Mouse (Mus musculus) limb, embryonic 15.5 days (tissue): ENCODE data around the gene Ptprn2. TPM values are rescaled to one million over a fixed set of nuclear protein-coding genes. Genes with fewer than 3 reads are reported as not detected.

Experiments used
- ATAC-seq: fragments of 200-750 bp; cut with Nextera tagmentation; 2 replicates; pipeline ENCODE4 v1.8.0; 2017; ENCODE audit warnings: low read depth, moderate TSS enrichment; ENCODE audit not compliant: insufficient number of reproducible peaks, low FRiP score, low TSS enrichment
- H3K27ac ChIP-seq: fragments of 300-500 bp; sonication (generic); 2 replicates; pipeline ENCODE4 v1.5.1; 2015; ENCODE audit warnings: moderate library complexity, mild to moderate bottlenecking, inconsistent platforms
- H3K27me3 ChIP-seq: fragments of 300-500 bp; sonication (generic); 2 replicates; pipeline ENCODE4 v1.6.1; 2015; ENCODE audit warnings: inconsistent platforms
- H3K36me3 ChIP-seq: fragments of 300-500 bp; sonication (generic); 2 replicates; pipeline ENCODE4 v1.6.1; 2015; ENCODE audit warnings: inconsistent platforms
- H3K4me1 ChIP-seq: fragments of 300-500 bp; sonication (generic); 2 replicates; pipeline ENCODE4 v1.6.1; 2015; ENCODE audit warnings: inconsistent platforms
- H3K4me2 ChIP-seq: fragments of 300-500 bp; sonication (generic); 2 replicates; pipeline ENCODE4 v1.6.1; 2015; ENCODE audit warnings: mild to moderate bottlenecking, inconsistent platforms
- H3K4me3 ChIP-seq: fragments of 300-500 bp; sonication (generic); 2 replicates; pipeline ENCODE4 v1.5.1; 2015; ENCODE audit warnings: mild to moderate bottlenecking, inconsistent platforms
- H3K9ac ChIP-seq: fragments of 300-500 bp; sonication (generic); 2 replicates; pipeline ENCODE4 v1.6.1; 2015; ENCODE audit warnings: inconsistent platforms
- H3K9me3 ChIP-seq: fragments of 300-500 bp; sonication (generic); 2 replicates; pipeline ENCODE4 v1.6.1; 2016; ENCODE audit warnings: inconsistent platforms
- WGBS: fragments of 180-500 bp; shearing (Covaris S2); methylation state at CpG from one replicate; pipeline ENCODE4 v1.1.7; 2015; 5-methylcytosine and 5-hydroxymethylcytosine counted together
- polyA plus RNA-seq: library from polyadenylated mRNA; unstranded; fragments of >200 nt; fragmentation: Nextera tagmentation; extraction: Ambion mirVana; gene quantifications from 2 replicates; pipeline ENCODE4 v1.2.1, GENCODE M21; 2015

Gene Ptprn2
- polyA plus RNA-seq, 1 experiment from 2014 or later, result 0.15 TPM

GRCm38 (mm10) chr12:116661018-116661417 is 175.5 kb downstream of the Ptprn2 start:
- no peak overlapping the region for H3K4me3 ChIP-seq
- H3K27ac ChIP-seq, result no peak overlapping the region
- 79% methylated on average over 4 of the region's 4 CpGs for WGBS
- H3K27me3 ChIP-seq, result no peaks in the 10 kb centered on the region
- no peak overlapping the region for H3K4me2 ChIP-seq
- no peaks in the 10 kb centered on the region for H3K36me3 ChIP-seq
- ATAC-seq, result no peak
- no peaks in the 10 kb centered on the region for H3K4me1 ChIP-seq
- H3K9ac ChIP-seq, result no peak overlapping the region
- no peaks in the 10 kb centered on the region for H3K9me3 ChIP-seq

DNA sequence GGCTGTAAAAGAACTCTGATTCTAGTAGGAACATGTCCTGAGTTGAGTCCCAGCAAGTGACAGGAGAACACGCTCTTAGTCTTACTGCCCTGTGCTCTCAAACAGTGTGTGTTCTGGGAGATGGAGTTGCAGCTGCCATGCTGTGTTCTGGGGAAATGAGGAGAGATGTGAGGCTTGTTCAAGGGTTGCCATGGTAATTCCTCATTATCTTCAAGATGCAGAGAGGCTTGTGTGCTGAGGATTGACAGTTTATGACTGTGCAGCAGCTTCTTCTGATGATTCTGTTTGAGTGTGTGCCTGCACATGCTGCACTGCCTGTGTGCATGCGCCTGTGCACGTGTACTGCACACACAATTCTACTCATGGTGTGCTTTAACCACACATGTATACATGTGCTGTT is 192.2 kb downstream of the Ptprn2 start:
- no peak for ATAC-seq
- H3K36me3 ChIP-seq, result no peaks in the 10 kb centered on the region

DNA sequence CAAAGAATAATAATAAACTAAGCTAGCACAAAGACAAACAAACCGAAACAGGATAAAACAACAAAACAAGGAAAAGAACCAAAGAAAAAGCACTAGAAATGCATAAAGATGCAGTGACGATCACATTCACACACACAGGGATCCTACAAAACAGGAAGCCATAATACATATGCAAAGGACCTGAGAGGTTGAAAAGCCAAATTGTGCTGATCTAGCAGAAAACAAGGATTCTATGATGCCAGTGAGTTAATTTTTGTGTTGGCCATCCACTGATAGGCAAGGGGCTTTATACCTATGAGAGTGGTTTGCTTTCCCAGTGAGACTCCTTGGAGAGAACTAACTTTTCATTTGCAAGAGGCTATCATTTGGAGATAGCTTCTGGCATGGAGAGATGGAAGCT is 204.3 kb downstream of the Ptprn2 start:
- 88% methylated on average over 2 of the region's 2 CpGs for WGBS
- Histone ChIP-seq H3K9me3 (no peaks in the 10 kb centered on the region), H3K4me1 (no peaks in the 10 kb centered on the region), H3K4me2 (no peak overlapping the region), H3K27ac (no peak overlapping the region), H3K27me3 (no peaks in the 10 kb centered on the region), H3K9ac (no peak overlapping the region), H3K36me3 (no peaks in the 10 kb centered on the region), H3K4me3 (no peak overlapping the region)
- ATAC-seq, result no peak

More for the DNA sequence above, 192.2 kb downstream of the Ptprn2 start:
- no peak overlapping the region for H3K9ac ChIP-seq
- H3K4me1 ChIP-seq, result no peaks in the 10 kb centered on the region
- no peaks in the 10 kb centered on the region for H3K9me3 ChIP-seq
- no peak overlapping the region for H3K4me3 ChIP-seq
- H3K27ac ChIP-seq, result no peak overlapping the region
- 60% methylated on average over 3 of the region's 3 CpGs for WGBS
- no peak overlapping the region for H3K4me2 ChIP-seq
- H3K27me3 ChIP-seq, result no peaks in the 10 kb centered on the region

DNA sequence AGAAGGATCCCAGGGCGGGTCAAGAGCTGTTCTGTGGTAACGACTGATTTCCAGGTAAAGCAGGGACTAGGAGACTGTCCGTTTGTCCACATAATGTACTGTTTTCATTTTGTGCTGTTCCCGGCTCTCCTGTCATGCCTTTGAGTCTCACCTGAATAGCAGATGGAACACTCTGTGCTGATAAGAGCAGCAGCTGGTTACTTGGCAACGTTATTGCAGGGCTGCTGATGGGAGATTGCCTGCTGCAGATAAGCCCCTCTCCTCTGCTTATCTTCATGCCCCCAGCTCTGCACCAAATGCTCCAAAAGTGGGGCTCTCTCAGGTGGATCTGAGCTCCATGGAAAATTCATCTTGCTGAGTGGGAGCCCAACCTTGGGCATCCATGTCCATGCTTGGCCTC is 224.0 kb downstream of the Ptprn2 start:
- no peaks in the 10 kb centered on the region for H3K4me1 ChIP-seq
- no peak overlapping the region for H3K4me3 ChIP-seq
- 73% methylated on average over 5 of the region's 5 CpGs for WGBS
- H3K4me2 ChIP-seq, result no peak overlapping the region
- H3K27me3 ChIP-seq, result no peaks in the 10 kb centered on the region
- no peak for ATAC-seq
- no peak overlapping the region for H3K27ac ChIP-seq
- H3K9ac ChIP-seq, result no peak overlapping the region
- no peaks in the 10 kb centered on the region for H3K9me3 ChIP-seq
- no peaks in the 10 kb centered on the region for H3K36me3 ChIP-seq

DNA sequence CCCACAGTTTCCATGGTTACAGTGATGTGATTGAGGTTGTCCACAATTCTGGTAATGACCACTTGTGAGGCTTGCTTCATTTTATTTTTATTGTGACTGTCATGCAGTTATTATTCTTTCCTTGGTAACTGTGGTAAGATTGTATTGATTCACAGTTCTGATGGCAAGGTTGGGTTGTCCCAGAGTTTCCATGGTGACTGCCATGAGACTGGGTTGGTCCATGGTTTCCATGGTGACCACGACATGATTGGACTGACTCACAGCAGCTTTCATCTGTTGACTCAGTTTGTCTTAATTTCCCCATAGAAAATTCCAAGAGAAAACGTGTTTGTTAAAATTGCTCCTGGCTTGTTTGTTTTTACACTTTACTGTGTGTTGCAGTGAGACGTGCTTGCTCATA is 225.2 kb downstream of the Ptprn2 start:
- no peaks in the 10 kb centered on the region for H3K27me3 ChIP-seq
- no peaks in the 10 kb centered on the region for H3K4me1 ChIP-seq
- no peak overlapping the region for H3K4me3 ChIP-seq
- no peak for ATAC-seq
- H3K4me2 ChIP-seq, result no peak overlapping the region
- H3K9me3 ChIP-seq, result no peaks in the 10 kb centered on the region
- H3K9ac ChIP-seq, result no peak overlapping the region
- 69% methylated on average over 3 of the region's 3 CpGs for WGBS
- no peak overlapping the region for H3K27ac ChIP-seq
- no peaks in the 10 kb centered on the region for H3K36me3 ChIP-seq

DNA sequence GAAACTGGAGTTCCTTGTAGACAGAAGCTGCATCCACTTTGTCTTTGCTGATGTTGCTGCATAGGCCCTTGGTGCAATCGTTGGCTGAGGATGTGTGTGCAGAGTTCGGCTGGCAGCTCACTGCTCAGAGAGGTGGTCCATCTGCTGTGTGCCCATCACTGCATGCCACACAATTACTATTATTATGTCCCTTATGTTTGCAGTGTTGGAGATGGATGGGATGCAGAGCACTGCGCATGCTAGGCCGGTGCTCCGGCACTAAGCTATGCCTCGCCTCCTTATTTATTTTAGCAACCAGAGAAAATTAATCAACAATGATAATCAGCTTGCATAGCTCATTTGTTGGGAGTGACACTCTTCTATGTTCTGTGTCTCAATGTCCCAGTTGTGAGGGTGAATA is 225.6 kb downstream of the Ptprn2 start:
- Histone ChIP-seq H3K36me3 (no peaks in the 10 kb centered on the region), H3K27me3 (no peaks in the 10 kb centered on the region), H3K4me3 (no peak overlapping the region), H3K9me3 (no peaks in the 10 kb centered on the region), H3K4me1 (no peaks in the 10 kb centered on the region), H3K27ac (no peak overlapping the region), H3K9ac (no peak overlapping the region), H3K4me2 (no peak overlapping the region)
- WGBS, result 91% methylated on average over 6 of the region's 6 CpGs
- ATAC-seq, result no peak

DNA sequence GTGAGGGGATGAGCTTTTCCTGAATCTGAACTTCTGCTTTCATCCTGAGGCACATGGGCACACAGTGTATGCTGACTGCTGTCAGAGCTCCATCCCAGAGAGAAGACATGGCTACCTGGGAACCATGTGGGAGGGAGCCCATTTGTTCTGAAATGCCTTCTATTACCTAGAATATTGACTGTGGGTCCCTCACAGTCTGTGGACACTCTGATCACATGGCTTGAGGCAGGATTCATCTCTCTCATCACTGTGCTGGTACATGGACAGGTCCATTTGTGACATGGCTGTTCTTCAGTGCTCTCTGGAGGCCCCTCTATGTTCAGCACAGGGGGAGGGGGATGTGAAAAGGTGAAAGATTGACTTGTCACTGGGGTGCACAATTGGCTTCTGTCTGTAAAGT is 227.6 kb downstream of the Ptprn2 start:
- no peak for ATAC-seq
- H3K27me3 ChIP-seq, result no peaks in the 10 kb centered on the region
- H3K27ac ChIP-seq, result no peak overlapping the region
- no peak overlapping the region for H3K9ac ChIP-seq
- no peaks in the 10 kb centered on the region for H3K36me3 ChIP-seq
- H3K4me1 ChIP-seq, result no peaks in the 10 kb centered on the region
- no peak overlapping the region for H3K4me2 ChIP-seq
- H3K4me3 ChIP-seq, result no peak overlapping the region
- H3K9me3 ChIP-seq, result no peaks in the 10 kb centered on the region

GRCm38 (mm10) chr12:116721062-116721461 is 235.5 kb downstream of the Ptprn2 start:
- no peaks in the 10 kb centered on the region for H3K9me3 ChIP-seq
- no peaks in the 10 kb centered on the region for H3K27me3 ChIP-seq
- H3K4me3 ChIP-seq, result no peak overlapping the region
- H3K4me2 ChIP-seq, result no peak overlapping the region
- no peak overlapping the region for H3K27ac ChIP-seq
- H3K9ac ChIP-seq, result no peak overlapping the region
- ATAC-seq, result no peak
- no peaks in the 10 kb centered on the region for H3K4me1 ChIP-seq
- WGBS, result 66% methylated on average over 2 of the region's 2 CpGs
- no peaks in the 10 kb centered on the region for H3K36me3 ChIP-seq

- Histone ChIP-seq H3K4me3 (no peak overlapping the region), H3K4me1 (no peaks in the 10 kb centered on the region)
Observed at GRCm38 (mm10) chr12:116740141-116740540, 254.6 kb downstream of the Ptprn2 start.

DNA sequence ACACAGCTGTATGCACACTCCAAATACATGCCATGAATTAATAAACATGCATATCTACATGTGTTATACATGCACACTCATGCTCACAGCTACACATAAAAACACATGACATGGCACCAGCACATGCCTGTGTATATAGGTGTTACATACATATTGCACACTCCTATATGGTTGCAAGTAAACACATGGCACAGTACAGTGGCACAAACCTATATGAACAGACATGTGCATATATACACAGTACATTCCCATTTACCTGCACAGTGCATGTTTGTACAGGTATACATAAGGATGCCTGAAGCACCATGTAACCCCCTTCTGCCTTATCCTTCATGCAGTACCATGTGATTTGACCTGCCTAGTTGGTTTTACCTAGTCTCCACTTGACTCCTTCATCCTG is 255.8 kb downstream of the Ptprn2 start:
- Histone ChIP-seq H3K4me1 (no peaks in the 10 kb centered on the region), H3K27me3 (no peaks in the 10 kb centered on the region), H3K9ac (no peak overlapping the region), H3K36me3 (no peaks in the 10 kb centered on the region), H3K27ac (no peak overlapping the region), H3K4me3 (no peak overlapping the region), H3K4me2 (no peak overlapping the region), H3K9me3 (no peaks in the 10 kb centered on the region)
- 0 out of 2 replicates have a peak, but pooled peaks have one; percentile 28 for ATAC-seq

More at GRCm38 (mm10) chr12:116740141-116740540, 254.6 kb downstream of the Ptprn2 start:
- Histone ChIP-seq H3K36me3 (no peaks in the 10 kb centered on the region), H3K9me3 (no peaks in the 10 kb centered on the region), H3K9ac (no peak overlapping the region), H3K4me2 (no peak overlapping the region), H3K27me3 (no peaks in the 10 kb centered on the region), H3K27ac (no peak overlapping the region)
- ATAC-seq, result no peak
- WGBS, result 87% methylated on average over 5 of the region's 5 CpGs

GRCm38 (mm10) chr12:116746401-116746800 is 260.9 kb downstream of the Ptprn2 start:
- no peak overlapping the region for H3K9ac ChIP-seq
- H3K4me3 ChIP-seq, result no peak overlapping the region
- no peak overlapping the region for H3K27ac ChIP-seq
- H3K4me1 ChIP-seq, result no peaks in the 10 kb centered on the region
- WGBS, result 87% methylated on average over 2 of the region's 2 CpGs
- H3K27me3 ChIP-seq, result no peaks in the 10 kb centered on the region
- no peak for ATAC-seq
- H3K36me3 ChIP-seq, result no peaks in the 10 kb centered on the region
- no peaks in the 10 kb centered on the region for H3K9me3 ChIP-seq
- no peak overlapping the region for H3K4me2 ChIP-seq

DNA sequence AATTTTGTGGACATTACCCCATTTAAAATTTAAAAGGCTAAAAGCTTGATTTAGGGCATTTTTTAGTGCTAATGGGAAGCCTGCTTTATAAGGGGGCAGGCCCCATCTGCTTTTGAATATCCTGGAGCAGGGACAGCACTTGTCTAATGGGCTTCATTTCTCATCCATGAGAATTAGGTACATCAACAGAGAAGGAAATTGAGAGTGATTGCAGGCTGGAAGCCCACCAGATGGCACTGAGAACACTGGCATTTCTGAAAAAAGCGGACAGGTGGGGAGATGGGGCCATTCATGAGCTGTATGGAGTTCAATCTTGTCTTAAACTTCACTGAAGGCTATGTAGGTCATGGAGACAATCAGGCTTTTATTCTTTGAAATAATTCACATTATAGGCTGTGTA is 267.3 kb downstream of the Ptprn2 start:
- Histone ChIP-seq H3K27me3 (no peaks in the 10 kb centered on the region), H3K4me3 (no peak overlapping the region), H3K4me1 (no peaks in the 10 kb centered on the region), H3K9ac (no peak overlapping the region), H3K27ac (no peak overlapping the region), H3K4me2 (no peak overlapping the region), H3K9me3 (no peaks in the 10 kb centered on the region), H3K36me3 (no peaks in the 10 kb centered on the region)
- ATAC-seq, result no peak
- 74% methylated on average over 1 of the region's 1 CpGs for WGBS

GRCm38 (mm10) chr12:116763961-116764360 is 278.4 kb downstream of the Ptprn2 start:
- Histone ChIP-seq H3K4me2 (no peak overlapping the region), H3K36me3 (no peaks in the 10 kb centered on the region), H3K27me3 (no peaks in the 10 kb centered on the region), H3K9me3 (no peaks in the 10 kb centered on the region), H3K4me3 (no peak overlapping the region), H3K9ac (no peak overlapping the region), H3K4me1 (no peaks in the 10 kb centered on the region), H3K27ac (no peak overlapping the region)
- ATAC-seq, result no peak
